Mouse (Mus musculus) liver, adult 2 months (tissue): ENCODE data around the gene Pidd1.
A peak's percentile ranks its signal among the peaks of the same experiment; 100 is the strongest.

Experiments used
- CTCF ChIP-seq: fragments of 200-500 bp; IDR thresholded peaks from 2 replicates; pipeline ENCODE4 v1.5.1; 2011; ENCODE audit warnings: low read depth, low read length, control low read depth
- POLR2A ChIP-seq: fragments of 200-500 bp; IDR thresholded peaks from 2 replicates; pipeline ENCODE4 v1.6.1; 2011; ENCODE audit warnings: low read length, control low read depth; ENCODE audit not compliant: insufficient read depth; ENCODE audit errors: extremely low read depth

GRCm38 (mm10) chr7:141461521-141462332, 17.9 kb upstream of the Pidd1 start:
- no peak for TF ChIP-seq POLR2A
- TF ChIP-seq CTCF: peak; percentile 27; the same call in 1 of the 2 replicates
